Mouse (Mus musculus): Measurements from ENCODE around the gene Rpl23a.
A peak's percentile ranks its signal among the peaks of the same experiment; 100 is the strongest.

Rpl23a gene

GRCm38 (mm10) chr11:78183884-78184514, 615 bp upstream of the Rpl23a start:
- DNase-seq: no peak

- DNase-seq: no peak
Measured at GRCm38 (mm10) chr11:78182450-78182849, 934 bp downstream of the Rpl23a start.

- no peak for DNase-seq
Measured at GRCm38 (mm10) chr11:78181830-78182357, 1.5 kb downstream of the Rpl23a start.

DNA sequence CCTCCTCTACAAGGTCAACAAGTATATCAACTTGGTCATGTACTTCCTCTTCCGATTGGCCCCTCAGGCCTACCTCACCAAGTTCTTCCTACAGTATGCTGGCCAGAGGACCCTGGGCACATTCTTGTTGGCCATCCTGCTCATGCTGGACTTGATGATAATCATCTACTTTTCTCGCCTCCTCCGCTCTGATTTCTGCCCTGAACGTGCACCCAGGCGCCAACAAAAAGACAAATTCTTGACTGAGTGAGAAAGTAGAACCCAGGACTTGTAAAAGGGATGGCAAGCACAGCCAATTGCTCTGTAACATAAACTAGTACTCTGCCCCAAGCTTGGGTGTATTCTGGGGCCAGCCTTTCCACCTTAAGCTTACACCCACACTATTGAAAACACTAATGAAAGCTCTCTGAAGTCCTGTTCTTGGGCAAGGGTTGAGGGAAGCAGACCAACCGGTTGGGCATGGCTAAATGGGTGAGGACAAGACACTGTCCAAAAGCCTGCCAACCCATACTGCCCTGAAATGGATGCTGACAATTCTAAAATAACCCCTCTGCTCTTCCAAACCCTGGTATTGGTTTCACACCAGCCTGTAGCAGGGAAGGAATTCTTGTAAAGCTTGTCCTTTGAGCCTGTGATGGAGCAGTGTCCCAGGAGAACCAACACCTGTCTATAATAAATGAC, 3.2 kb downstream of the Rpl23a start:
- DNase-seq: no peak

GRCm38 (mm10) chr11:78179438-78179999, 3.9 kb downstream of the Rpl23a start:
- DNase-seq: no peak

DNA sequence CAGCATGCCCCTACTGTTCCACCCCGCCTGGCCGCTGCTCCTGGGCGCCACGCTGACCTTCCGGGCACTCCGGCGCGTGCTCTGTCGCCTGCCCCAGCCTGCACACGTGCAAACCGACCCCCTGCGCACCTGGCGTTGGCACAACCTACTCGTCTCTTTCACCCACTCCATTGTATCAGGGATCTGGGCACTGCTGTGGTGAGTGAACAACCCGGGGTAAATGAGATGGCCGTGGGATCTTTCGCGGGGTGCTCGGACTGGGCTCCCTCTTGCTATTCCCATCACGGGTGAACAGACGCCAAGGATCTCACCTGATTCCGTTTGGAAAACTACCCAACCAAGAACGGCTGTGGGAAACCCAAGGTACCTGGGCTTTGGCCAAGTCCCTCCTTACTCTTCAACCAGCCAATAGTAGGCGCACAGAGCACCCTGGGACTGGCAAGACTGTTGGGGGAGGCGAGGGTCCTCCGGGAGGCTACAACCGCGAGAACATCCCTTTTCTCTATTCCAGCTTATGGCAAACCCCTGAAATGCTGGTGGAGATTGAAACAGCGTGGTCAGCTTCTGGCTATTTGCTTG, 4.4 kb downstream of the Rpl23a start:
- DNase-seq: no peak

DNA sequence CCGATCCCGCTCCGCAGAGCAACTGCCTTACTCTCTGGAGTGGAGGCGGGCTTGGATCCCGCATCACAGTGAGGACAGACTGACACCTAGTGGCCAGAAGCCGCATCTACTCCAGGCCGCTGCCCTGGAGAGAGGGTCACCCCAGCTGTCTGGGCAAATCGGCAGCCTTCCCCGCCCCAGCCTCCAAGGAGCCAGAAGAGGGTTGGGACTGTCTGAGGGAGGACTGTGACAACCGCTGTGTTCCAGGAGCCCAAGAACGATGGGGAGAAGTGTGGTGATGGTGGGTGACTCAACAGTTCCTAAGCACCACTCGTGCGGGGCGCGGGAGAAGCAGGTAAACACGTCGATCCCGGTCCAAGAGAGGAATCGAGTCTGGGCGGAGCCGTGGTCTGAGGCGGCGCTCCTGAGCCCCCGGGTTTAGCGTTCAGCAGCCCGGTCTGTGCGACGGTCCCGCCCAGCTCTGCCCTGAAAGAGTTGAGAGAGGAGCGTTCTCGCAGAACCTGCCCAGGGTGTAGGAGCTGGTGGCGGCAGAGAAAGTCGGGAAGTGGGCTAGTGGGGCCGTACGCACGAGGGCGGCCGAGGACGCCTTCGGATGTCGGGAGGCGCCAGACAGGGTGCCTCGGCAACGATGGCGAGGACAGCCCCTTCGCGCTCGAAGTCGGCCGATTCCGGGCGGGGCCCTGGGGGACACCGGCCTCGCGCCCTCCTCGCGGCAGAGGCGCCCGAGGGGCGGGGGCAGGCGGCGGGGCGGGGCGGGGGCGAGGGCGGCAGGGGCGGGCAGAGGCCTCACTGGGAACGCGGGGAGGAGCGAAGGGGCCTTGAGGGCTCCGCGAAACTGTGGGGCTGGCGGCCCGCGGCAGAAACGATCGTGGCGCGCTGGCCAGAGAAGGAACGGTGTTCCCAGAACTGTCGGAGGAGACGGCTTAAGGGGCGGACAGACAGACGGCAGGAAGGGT, 5.2 kb downstream of the Rpl23a start:
- DNase-seq: peak; percentile 93

DNA sequence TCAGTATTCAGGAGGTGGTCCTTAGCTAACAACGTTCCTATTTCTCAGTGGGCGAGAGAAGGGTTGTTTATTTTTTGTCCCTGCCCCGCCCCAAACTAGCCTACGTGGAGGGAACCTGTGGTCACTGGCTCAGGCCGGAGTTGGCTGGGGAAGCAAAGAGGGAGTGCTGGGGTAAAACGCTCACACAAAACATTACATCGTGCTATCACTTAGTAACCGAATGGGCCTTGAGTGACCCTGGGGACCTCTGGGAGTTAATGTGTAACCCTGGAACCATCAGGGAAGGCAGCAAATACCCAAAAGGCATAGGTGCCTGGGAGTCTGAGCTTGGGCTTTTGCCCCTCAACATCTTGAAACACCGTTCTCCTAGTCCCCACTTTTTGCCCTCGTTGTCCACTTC, 5.9 kb downstream of the Rpl23a start:
- DNase-seq: no peak

- no peak for DNase-seq
Measured at GRCm38 (mm10) chr11:78176905-78177331, 6.5 kb downstream of the Rpl23a start.

DNA sequence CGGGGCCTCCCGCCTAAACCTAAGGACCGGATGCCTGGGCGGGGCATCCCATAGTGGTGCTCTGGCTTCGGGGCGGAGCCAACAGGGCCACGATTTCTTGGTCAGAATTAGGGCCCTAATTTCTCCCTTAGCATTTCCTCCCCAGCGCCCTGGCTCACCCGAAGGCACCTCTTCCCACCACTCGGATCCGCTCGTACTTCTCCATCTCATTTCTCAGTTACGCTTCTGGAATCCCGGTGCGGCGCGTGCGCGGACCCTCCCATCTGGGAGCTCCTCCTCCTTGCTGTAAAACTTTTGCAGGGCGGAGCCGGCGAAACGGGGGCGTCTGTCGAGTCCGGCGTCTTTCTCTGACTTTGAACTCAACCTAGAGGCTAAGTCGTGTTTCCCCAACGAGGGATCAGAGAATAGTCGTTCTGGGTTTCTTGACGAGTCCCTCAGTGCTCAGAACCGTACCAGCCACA, 7.0 kb downstream of the Rpl23a start, which contains the start of the genes Nek8 and Tlcd1:
Gene Nek8, minus strand, starts transcription at position 274 of the 461 bp plus-strand sequence.
Gene Tlcd1, plus strand, starts transcription at position 310 of the 461 bp plus-strand sequence.
- DNase-seq: peak; percentile 71

DNA sequence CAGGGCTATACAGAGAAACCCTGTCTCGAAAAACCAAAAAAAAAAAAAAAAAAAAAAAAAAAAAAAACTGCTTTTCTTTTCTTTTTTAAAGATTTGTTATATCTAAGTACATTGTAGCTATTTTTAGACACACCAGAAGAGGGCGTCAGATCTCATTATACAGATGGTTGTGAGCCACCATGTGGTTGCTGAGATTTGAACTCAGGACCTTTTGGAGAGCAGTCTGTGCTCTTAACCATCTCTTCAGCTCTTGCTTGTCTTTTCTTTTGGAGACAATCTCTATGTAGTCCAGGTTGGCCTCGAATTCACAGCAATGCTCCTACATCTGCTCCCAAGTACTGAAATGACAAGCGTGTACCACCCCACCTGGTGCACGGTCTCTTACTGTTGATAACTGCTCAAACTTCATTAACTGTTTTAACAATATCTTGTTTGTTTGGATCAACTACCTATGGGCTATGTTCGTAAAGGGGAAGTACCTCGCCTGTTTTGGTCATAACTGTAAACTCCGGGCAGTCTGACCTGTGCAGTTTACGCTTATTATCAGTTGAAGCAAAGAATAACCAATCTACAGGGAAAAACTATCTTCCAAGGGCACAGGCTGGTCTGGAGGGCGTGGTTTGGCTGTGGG, 7.5 kb downstream of the Rpl23a start:
- no peak for DNase-seq

DNA sequence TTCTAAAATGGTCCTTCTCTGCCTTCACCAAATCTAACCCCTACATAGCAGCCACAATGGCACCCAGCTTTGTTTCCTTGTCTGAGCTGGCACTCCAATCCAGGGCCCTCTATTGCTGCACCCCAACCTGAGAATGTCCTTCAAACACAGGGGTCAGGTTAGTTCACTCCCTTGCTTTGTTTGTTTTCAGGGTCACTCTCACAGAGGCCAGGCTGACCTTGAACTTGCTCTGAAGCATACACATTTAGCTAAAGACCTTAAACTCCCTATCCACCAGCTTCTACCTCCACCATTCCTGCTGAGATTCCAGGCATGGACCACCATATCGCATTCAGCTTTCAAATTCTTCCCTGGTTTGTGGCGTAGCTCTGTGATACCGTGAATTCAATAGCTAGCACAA, 8.9 kb downstream of the Rpl23a start:
- no peak for DNase-seq

DNA sequence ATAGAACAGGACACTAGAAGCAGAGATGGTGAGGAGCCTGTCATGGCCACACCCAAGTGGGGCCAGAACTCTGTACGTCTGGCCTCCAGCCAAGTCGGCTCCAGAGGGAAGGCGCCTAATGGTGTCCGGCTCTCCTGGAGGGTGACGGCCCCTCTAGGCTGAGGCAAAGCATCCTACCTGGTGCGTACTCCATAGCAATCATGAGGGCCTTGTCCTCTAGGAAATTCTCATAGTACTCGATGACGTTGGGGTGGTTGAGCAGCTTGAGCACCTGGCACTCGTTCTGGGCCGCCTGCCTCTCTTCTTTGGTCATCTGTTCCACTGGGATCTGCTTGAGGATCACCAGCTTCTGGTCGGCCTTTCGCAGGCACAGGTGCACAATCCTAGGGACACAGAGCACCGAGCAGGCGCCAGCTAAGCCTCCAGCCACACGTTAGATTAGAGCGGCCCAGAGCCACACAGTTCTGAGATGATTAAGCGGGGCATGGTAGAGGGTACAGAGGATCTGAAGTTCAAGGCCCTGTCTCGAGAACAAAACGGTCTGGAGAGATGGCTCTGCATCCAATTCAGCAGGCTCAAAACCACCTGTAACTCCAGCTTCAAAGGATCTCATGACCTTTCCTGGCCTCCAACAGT, 10.5 kb downstream of the Rpl23a start:
- DNase-seq: no peak

DNA sequence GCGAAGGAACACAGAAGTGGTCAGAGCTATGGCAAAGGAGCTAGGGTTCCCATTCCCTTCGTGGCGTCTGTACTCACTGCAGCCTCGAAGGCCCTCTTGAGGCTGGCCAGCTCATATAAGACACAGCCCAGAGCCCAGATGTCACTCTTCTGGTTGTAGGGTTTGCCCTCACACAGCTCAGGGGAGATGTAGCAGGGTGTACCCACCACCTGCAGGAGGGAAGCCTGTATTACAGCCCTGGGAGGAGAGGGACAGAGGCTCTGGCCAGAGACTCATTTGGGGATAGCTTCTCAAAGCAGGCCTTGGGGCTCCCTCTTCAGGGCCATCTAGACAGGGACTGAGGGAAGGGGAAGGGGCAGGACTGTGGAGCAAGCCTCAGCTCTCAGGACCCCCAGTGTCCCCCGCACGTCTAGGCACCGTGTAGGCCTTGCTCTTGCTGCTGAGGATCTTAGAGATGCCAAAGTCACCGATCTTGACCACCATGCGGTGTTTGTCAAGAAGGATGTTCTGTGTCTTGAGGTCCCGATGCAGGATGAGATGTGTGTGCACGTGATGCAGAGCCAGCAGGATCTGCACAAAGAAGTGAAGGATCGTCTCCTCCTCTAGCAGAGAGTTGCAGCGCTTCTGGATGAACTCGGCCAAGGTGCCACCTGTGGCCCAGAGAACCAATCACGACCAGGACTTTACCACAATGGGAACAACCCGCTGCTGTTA, 11.2 kb downstream of the Rpl23a start:
- no peak for DNase-seq

DNA sequence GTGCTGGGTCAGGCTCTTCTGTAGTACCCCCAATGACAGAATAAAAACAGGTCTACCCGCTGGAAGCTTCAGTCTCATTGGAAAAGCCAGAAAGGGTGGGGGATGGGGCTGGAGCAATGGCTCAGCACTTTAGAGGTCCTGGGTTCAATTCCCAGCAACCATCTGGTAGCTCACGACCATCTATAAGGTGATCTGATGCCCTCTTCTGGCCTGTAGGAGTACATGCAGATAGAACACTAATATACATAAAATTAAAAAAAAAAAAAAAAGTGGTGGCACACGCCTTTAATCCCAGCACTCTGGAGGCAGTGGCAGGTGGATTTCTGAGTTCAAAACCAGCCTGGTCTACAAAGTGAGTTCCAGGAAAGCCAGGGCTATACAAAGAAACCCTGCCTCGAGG, 12.1 kb downstream of the Rpl23a start:
- DNase-seq: no peak

DNA sequence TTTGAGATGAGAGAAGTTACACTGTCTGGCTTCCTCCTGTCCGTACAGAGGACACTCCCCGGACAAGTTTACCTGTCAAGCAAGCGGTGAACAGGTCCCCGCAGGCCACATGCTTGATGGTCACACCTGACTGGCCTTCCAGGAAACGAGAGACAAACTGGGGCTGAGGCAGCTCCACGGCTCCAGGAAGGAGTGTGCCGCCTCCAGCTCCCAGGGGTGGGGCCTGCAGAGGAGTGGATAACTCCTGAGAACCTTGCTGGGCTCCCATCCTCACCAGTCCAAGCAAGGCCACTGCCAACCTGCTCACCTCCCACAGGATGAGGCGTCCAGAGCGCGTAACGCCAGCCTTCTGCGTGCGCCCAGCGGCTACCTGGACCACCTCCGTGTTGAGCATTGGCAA, 13.1 kb downstream of the Rpl23a start:
- no peak for DNase-seq

DNA sequence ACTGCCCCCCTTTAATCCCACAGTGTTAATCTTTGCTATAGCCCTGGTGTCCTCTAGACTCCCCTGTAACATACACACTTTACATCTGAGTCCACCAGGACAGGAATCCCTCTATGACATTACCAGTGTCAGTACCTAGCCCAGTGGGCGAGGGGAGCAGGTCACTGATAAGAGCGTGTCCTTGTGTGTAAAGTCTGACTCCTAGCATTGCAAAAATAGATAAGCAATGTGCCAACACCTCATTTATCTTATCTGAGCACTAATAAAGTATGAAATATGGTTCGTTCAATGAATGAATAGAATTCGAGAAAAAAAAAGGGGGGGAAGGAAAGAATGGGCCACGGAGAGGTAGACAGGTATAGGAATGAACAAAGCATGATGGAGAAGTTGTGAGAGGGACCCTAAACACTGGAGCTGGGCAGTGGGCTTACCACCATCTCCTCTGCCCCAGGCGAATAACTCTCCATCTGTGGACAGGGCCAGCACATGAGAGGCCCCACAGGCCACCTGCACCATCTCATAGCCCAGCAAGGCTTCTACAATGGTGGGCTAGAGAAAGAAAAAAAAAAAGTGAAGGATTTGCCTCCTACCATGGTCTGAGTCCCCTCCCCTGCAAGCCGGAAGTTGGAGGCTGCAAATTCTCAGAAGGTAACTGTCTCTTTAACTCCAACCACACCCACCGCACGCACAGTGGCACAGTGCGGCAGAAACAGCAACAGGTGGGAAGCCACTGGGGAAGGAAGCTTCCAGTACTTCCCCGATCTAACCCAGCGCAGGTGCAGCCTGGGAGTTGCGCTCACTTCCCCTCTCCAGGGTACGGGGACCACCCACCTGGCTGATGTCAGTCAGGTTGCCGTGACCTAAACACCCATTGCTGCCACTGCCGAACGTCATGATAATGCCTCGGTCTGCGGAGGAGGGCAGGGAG, 14.6 kb downstream of the Rpl23a start:
- DNase-seq: no peak

- no peak for DNase-seq
Measured at GRCm38 (mm10) chr11:78167257-78167959, 16.0 kb downstream of the Rpl23a start.

DNA sequence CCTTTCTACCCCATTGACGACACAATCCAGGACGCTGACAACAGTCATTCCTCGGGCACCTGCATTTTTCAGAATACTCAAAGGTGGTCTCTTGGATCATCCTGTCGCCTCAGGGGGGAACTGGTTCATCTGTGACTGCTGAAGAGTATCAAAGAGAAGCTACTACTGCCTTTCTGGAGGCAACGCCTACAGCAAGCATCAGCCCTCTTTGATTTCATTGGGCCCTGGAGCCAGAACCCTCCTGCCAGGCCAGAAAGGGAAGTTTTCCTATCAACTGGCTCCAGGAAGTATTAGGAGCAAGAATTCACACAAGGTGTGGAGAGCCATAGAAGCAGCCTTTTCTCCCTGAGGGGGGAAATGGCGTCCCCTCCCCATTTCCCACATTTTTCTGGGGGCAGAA, 16.7 kb downstream of the Rpl23a start:
- no peak for DNase-seq
